Mouse (Mus musculus) heart, embryonic 14.5 days (tissue): Measurements from ENCODE around the gene Fam163b. TPM values are rescaled to one million over a fixed set of nuclear protein-coding genes. Genes with fewer than 3 reads are reported as not detected.
A peak's percentile ranks its signal among the peaks of the same experiment; 100 is the strongest.

ENCODE experiments used
- ATAC-seq: fragments of 200-750 bp; cut with Nextera tagmentation; 2 replicates; pipeline ENCODE4 v1.8.0; 2017; ENCODE audit warnings: low read depth, moderate TSS enrichment; ENCODE audit not compliant: insufficient number of reproducible peaks, insufficient read depth, low FRiP score
- H3K27ac ChIP-seq, 2 experiments: fragments of 200-500 bp in 1 of 2; fragments of 300-500 bp in 1 of 2; sonication (generic) in 1 of 2; replicated peaks in 1 of 2; 2 replicates each; pipeline ENCODE4 v1.5.1; 2012 to 2014; ENCODE audit warnings: low read depth in 2 of 2, low read length in 2 of 2, control low read depth in 1 of 2, mild to moderate bottlenecking in 1 of 2, mixed read lengths in 1 of 2; ENCODE audit not compliant: control insufficient read depth in 1 of 2, insufficient read depth in 1 of 2
- H3K27me3 ChIP-seq: fragments of 300-500 bp; sonication (generic); 2 replicates; pipeline ENCODE4 v1.6.1; 2014; ENCODE audit warnings: mild to moderate bottlenecking, low read length, control low read depth; ENCODE audit not compliant: control insufficient read depth, insufficient read depth
- H3K36me3 ChIP-seq: fragments of 300-500 bp; sonication (generic); 2 replicates; pipeline ENCODE4 v1.6.1; 2014; ENCODE audit warnings: mild to moderate bottlenecking, control low read depth, low read length, mixed read lengths; ENCODE audit not compliant: control insufficient read depth, insufficient read depth
- H3K4me1 ChIP-seq, 2 experiments: fragments of 200-500 bp in 1 of 2; fragments of 300-500 bp in 1 of 2; sonication (generic) in 1 of 2; 2 replicates each; pipeline ENCODE4 v1.6.1; 2012 to 2014; ENCODE audit warnings: low read length in 2 of 2, control low read depth in 1 of 2, mixed read lengths in 1 of 2; ENCODE audit not compliant: control insufficient read depth in 2 of 2, insufficient read depth in 2 of 2
- H3K4me2 ChIP-seq: fragments of 300-500 bp; sonication (generic); 2 replicates; pipeline ENCODE4 v1.6.1; 2014; ENCODE audit warnings: mild to moderate bottlenecking, low read length
- H3K4me3 ChIP-seq, 2 experiments: fragments of 200-500 bp in 1 of 2; fragments of 300-500 bp in 1 of 2; sonication (generic) in 1 of 2; 2 replicates each; pipeline ENCODE4 v1.5.1; 2012 to 2014; ENCODE audit warnings: low read length in 2 of 2, mild to moderate bottlenecking in 2 of 2, control low read depth in 1 of 2, low read depth in 1 of 2, moderate library complexity in 1 of 2; ENCODE audit not compliant: control insufficient read depth in 1 of 2, insufficient read depth in 1 of 2
- H3K9ac ChIP-seq: fragments of 300-500 bp; sonication (generic); 2 replicates; pipeline ENCODE4 v1.6.1; 2014; ENCODE audit warnings: mild to moderate bottlenecking, low read length
- H3K9me3 ChIP-seq: fragments of 300-500 bp; sonication (generic); 2 replicates; pipeline ENCODE4 v1.6.1; 2016; ENCODE audit warnings: low read length, control low read depth; ENCODE audit not compliant: control insufficient read depth
- WGBS: fragments of 180-500 bp; shearing (Covaris S2); extraction: QIAGEN DNeasy Blood & Tissue Kit; methylation state at CpG from one replicate; pipeline ENCODE4 v1.1.7; 2014; 5-methylcytosine and 5-hydroxymethylcytosine counted together
- polyA plus RNA-seq: library from polyadenylated mRNA; unstranded; fragments of >200 nt; fragmentation: Nextera tagmentation; extraction: Ambion mirVana; gene quantifications from 2 replicates; pipeline ENCODE4 v1.2.1, GENCODE M21; 2014

The Fam163b gene
- polyA plus RNA-seq, 1 experiment from 2014 or later: 0.70 TPM

GRCm38 (mm10) chr2:27135935-27136334 is 6.4 kb downstream of the Fam163b start:
- no peaks in the 10 kb centered on the region for H3K36me3 ChIP-seq
- no peak overlapping the region for H3K4me3 ChIP-seq
- H3K9ac ChIP-seq: no peak overlapping the region
- no peak overlapping the region for H3K27ac ChIP-seq
- H3K9me3 ChIP-seq: no peaks in the 10 kb centered on the region
- H3K27me3 ChIP-seq: peaks cover 25% of the 10 kb centered on the region
- H3K4me1 ChIP-seq: no peaks in the 10 kb centered on the region
- ATAC-seq: no peak
- H3K4me2 ChIP-seq: no peak overlapping the region
- WGBS: 83% methylated on average over 5 of the region's 5 CpGs

GRCm38 (mm10) chr2:27128990-27129389 is 13.3 kb downstream of the Fam163b start:
- Histone ChIP-seq H3K9me3 (no peaks in the 10 kb centered on the region), H3K9ac (no peak overlapping the region), H3K27me3 (no peaks in the 10 kb centered on the region), H3K27ac (no peak overlapping the region), H3K36me3 (no peaks in the 10 kb centered on the region), H3K4me3 (no peak overlapping the region), H3K4me1 (peaks cover 0 to 8% of the 10 kb centered on the region in 2 experiments; a peak in 2 of 4 replicates), H3K4me2 (no peak overlapping the region)
- WGBS: 63% methylated on average over 3 of the region's 3 CpGs
- ATAC-seq: no peak

- H3K36me3 ChIP-seq: no peaks in the 10 kb centered on the region
- no peak overlapping the region for H3K27ac ChIP-seq
- no peak overlapping the region for H3K4me3 ChIP-seq
- H3K4me1 ChIP-seq: peaks cover 5 to 16% of the 10 kb centered on the region in 2 experiments
- no peak for ATAC-seq
- no peaks in the 10 kb centered on the region for H3K27me3 ChIP-seq
- H3K9me3 ChIP-seq: no peaks in the 10 kb centered on the region
- 61% methylated on average over 4 of the region's 4 CpGs for WGBS
- H3K4me2 ChIP-seq: no peak overlapping the region
- no peak overlapping the region for H3K9ac ChIP-seq
Observed at GRCm38 (mm10) chr2:27126496-27126895, 15.8 kb downstream of the Fam163b start.

GRCm38 (mm10) chr2:27125979-27126378 is 16.3 kb downstream of the Fam163b start:
- Histone ChIP-seq H3K36me3 (no peaks in the 10 kb centered on the region), H3K9ac (no peak overlapping the region), H3K4me3 (no peak overlapping the region), H3K4me1 (peaks cover 9 to 21% of the 10 kb centered on the region in 2 experiments), H3K27me3 (no peaks in the 10 kb centered on the region), H3K9me3 (no peaks in the 10 kb centered on the region), H3K27ac (no peak overlapping the region), H3K4me2 (no peak overlapping the region)
- WGBS: 27% methylated on average over 10 of the region's 10 CpGs
- no peak for ATAC-seq

GRCm38 (mm10) chr2:27123121-27123520 is 19.2 kb downstream of the Fam163b start:
- Histone ChIP-seq H3K4me3 (no peak overlapping the region), H3K9me3 (no peaks in the 10 kb centered on the region), H3K4me1 (peaks cover 36 to 50% of the 10 kb centered on the region in 2 experiments), H3K27me3 (no peaks in the 10 kb centered on the region), H3K27ac (no peak overlapping the region), H3K9ac (no peak overlapping the region), H3K36me3 (no peaks in the 10 kb centered on the region), H3K4me2 (no peak overlapping the region)
- no peak for ATAC-seq
- WGBS: 86% methylated on average over 4 of the region's 4 CpGs

- Histone ChIP-seq H3K27ac (no peak overlapping the region), H3K9ac (0 out of 2 replicates have a peak overlapping the region, but pooled peaks have one; percentile 30), H3K9me3 (no peaks in the 10 kb centered on the region), H3K4me1 (peaks cover 37 to 51% of the 10 kb centered on the region in 2 experiments), H3K4me2 (no peak overlapping the region), H3K36me3 (no peaks in the 10 kb centered on the region), H3K27me3 (no peaks in the 10 kb centered on the region), H3K4me3 (no peak overlapping the region)
- ATAC-seq: no peak
- 67% methylated on average over 9 of the region's 9 CpGs for WGBS
Observed at GRCm38 (mm10) chr2:27122578-27122977, 19.7 kb downstream of the Fam163b start.

GRCm38 (mm10) chr2:27121626-27122355 is 20.5 kb downstream of the Fam163b start:
- H3K4me3 ChIP-seq: no peak overlapping the region
- no peak overlapping the region for H3K4me2 ChIP-seq
- H3K27ac ChIP-seq: no peak overlapping the region
- H3K27me3 ChIP-seq: no peaks in the 10 kb centered on the region
- no peak for ATAC-seq
- H3K36me3 ChIP-seq: no peaks in the 10 kb centered on the region
- peaks cover 37 to 51% of the 10 kb centered on the region in 2 experiments for H3K4me1 ChIP-seq
- 48% methylated on average over 9 of the region's 9 CpGs for WGBS
- H3K9me3 ChIP-seq: no peaks in the 10 kb centered on the region
- H3K9ac ChIP-seq: peak overlapping the region; percentile 30; the same call in 1 of the 2 replicates
